Mouse (Mus musculus): ENCODE results near the gene Adamts12. TPM values are rescaled to one million over a fixed set of nuclear protein-coding genes. Genes with fewer than 3 reads are reported as not detected.

Adamts12 gene
- 3.0 and 5.8 TPM in 2 replicates for polyA plus RNA-seq (2012; rRNA removed)

GRCm38 (mm10) chr15:11064558-11065411 is at the start of gene Adamts12:
Adamts12 (plus strand) TSS chr15:11064790.

GRCm38 (mm10) chr15:11037711-11038110 is 26.9 kb upstream of the Adamts12 start, which contains the start of gene Rxfp3:
Rxfp3 (minus strand) TSS chr15:11037991.

Other genes with a start within 250 kb of the Adamts12 start
- gene C1qtnf3, start 112.5 kb upstream of the Adamts12 start, polyA plus RNA-seq (2012; rRNA removed) = 3.5 and 41.3 TPM in 2 replicates
- gene Amacr, start 83.0 kb upstream of the Adamts12 start, polyA plus RNA-seq (2012; rRNA removed) = 8.4 and 12.4 TPM in 2 replicates
- 0.05 and 0.14 TPM in 2 replicates for gene Slc45a2, start 64.1 kb upstream of the Adamts12 start, polyA plus RNA-seq (2012; rRNA removed)
- 1.0 and 1.6 TPM in 2 replicates for gene Rxfp3, start 26.8 kb upstream of the Adamts12 start, polyA plus RNA-seq (2012; rRNA removed)